21 mouse cellular contexts compared by ENCODE assay signal in genomic region chr3:125794606-125795005, GRCm38 (mm10).
DNase-seq lines count a peak whose midpoint lies in the region; ATAC-seq and TF ChIP-seq lines count a peak whose summit lies in the region.
"Had no signal": no experiment of that assay in that cellular context is flagged by ENCODE, and none has a peak within 500 bp of the region (broad histone marks: within the 10 kb centered on the region; RNA-seq: fewer than 3 reads in every experiment).

No protein-coding gene starts in this region.

- no peak overlapping the region for H3K4me3 ChIP-seq in heart, embryonic 10.5 days
- no peak overlapping the region for H3K4me3 ChIP-seq in liver, adult 2 months (ENCODE audit: insufficient read depth, low read depth, low read length)
- H3K4me3 ChIP-seq in liver, postnatal 0 days (ENCODE audit: low read depth, low read length) = no peak overlapping the region
- no peak overlapping the region for H3K4me3 ChIP-seq in thymus, adult 2 months (ENCODE audit: control insufficient read depth, insufficient read depth, low read length)
- H3K4me3 ChIP-seq: embryonic facial prominence, embryonic 13.5 days; forebrain, embryonic 12.5 days; heart, embryonic 13.5 days; hindbrain, embryonic 10.5 days; intestine, embryonic 15.5 days had no signal

- H3K79me2 ChIP-seq in liver, adult 2 months (ENCODE audit: control insufficient read depth, insufficient read depth, low read length) = no peaks in the 10 kb centered on the region

- H3K36me3 ChIP-seq in heart, embryonic 10.5 days = no peaks in the 10 kb centered on the region
- H3K36me3 ChIP-seq in liver, adult 2 months (ENCODE audit: control insufficient read depth, insufficient read depth, low read length) = no peaks in the 10 kb centered on the region
- H3K36me3 ChIP-seq in liver, postnatal 0 days (replicated peaks; ENCODE audit: insufficient read depth, low read length) = no peaks in the 10 kb centered on the region
- H3K36me3 ChIP-seq in thymus, adult 2 months (ENCODE audit: control insufficient read depth, insufficient read depth, low read length) = no peaks in the 10 kb centered on the region
- H3K36me3 ChIP-seq: embryonic facial prominence, embryonic 13.5 days; forebrain, embryonic 12.5 days; heart, embryonic 13.5 days; hindbrain, embryonic 10.5 days; intestine, embryonic 15.5 days had no signal

- H3K27me3 ChIP-seq in heart, embryonic 10.5 days (ENCODE audit: insufficient read depth, poor library complexity, severe bottlenecking) = no peaks in the 10 kb centered on the region
- no peaks in the 10 kb centered on the region for H3K27me3 ChIP-seq in liver, adult 2 months (ENCODE audit: control insufficient read depth, insufficient read depth, low read length)
- no peaks in the 10 kb centered on the region for H3K27me3 ChIP-seq in liver, postnatal 0 days (ENCODE audit: insufficient read depth, low read length)
- H3K27me3 ChIP-seq in thymus, adult 2 months (ENCODE audit: control insufficient read depth, insufficient read depth, low read length) = no peaks in the 10 kb centered on the region
- H3K27me3 ChIP-seq: CH12.LX; embryonic facial prominence, embryonic 13.5 days; forebrain, embryonic 12.5 days; heart, embryonic 13.5 days; intestine, embryonic 15.5 days had no signal

- no peaks in the 10 kb centered on the region for H3K9me3 ChIP-seq in heart, embryonic 10.5 days
- no peaks in the 10 kb centered on the region for H3K9me3 ChIP-seq in liver, postnatal 0 days (ENCODE audit: low read length)
- H3K9me3 ChIP-seq: embryonic facial prominence, embryonic 13.5 days; forebrain, embryonic 12.5 days; heart, embryonic 13.5 days; hindbrain, embryonic 10.5 days; intestine, embryonic 15.5 days had no signal

- no peak for TF ChIP-seq EP300 in liver, postnatal 0 days (IDR thresholded peaks at IDR 0.05; ENCODE audit: low read depth)

- ATAC-seq in liver, postnatal 0 days = no peak
- ATAC-seq: forebrain, embryonic 16.5 days; intestine, embryonic 15.5 days had no signal

- no peaks in the 10 kb centered on the region for H3K4me1 ChIP-seq in heart, embryonic 10.5 days
- H3K4me1 ChIP-seq in liver, adult 2 months (ENCODE audit: control insufficient read depth, insufficient read depth, low read length) = peaks cover 3% of the 10 kb centered on the region; the same call in 1 of the 2 replicates
- H3K4me1 ChIP-seq in liver, postnatal 0 days (ENCODE audit: insufficient read depth) = no peaks in the 10 kb centered on the region
- H3K4me1 ChIP-seq in thymus, adult 2 months (replicated peaks; ENCODE audit: control insufficient read depth, insufficient read depth, low read length) = no peaks in the 10 kb centered on the region
- H3K4me1 ChIP-seq: embryonic facial prominence, embryonic 13.5 days; forebrain, embryonic 12.5 days; heart, embryonic 13.5 days; hindbrain, embryonic 10.5 days; intestine, embryonic 15.5 days had no signal

- DNase-seq in adrenal gland, postnatal 14 days = peak; percentile 37
- no peak for DNase-seq in adrenal gland, adult 8-10 months
- DNase-seq in heart, adult 8-10 months (ENCODE audit: low spot score) = peak; percentile 17
- no peak for DNase-seq in heart, embryonic 10.5 days (ENCODE audit: low spot score)
- peak; percentile 91 for DNase-seq in liver, adult 2 months (ENCODE audit: extremely low read depth, low read depth, low spot score)
- DNase-seq in liver, postnatal 0 days = no peak
- peak; percentile 1 to 7 for DNase-seq in adrenal gland, postnatal 36 days
- DNase-seq in thymus, adult 2 months = no peak
- DNase-seq: cerebellum, adult 11 months; cerebellum, adult 8-10 months; cerebellum, postnatal 36 days; gastrocnemius, postnatal 10 days; kidney, adult 18-20 months had no signal

- no peak overlapping the region for H3K4me2 ChIP-seq in liver, postnatal 0 days (ENCODE audit: low read depth, low read length)
- H3K4me2 ChIP-seq: embryonic facial prominence, embryonic 13.5 days; forebrain, embryonic 12.5 days; heart, embryonic 13.5 days; hindbrain, embryonic 14.5 days; intestine, embryonic 15.5 days had no signal

- WGBS in heart, embryonic 10.5 days = 60% methylated on average over 1 of the region's 1 CpGs
- WGBS in liver, adult 2 months = 14% methylated on average over 1 of the region's 1 CpGs
- WGBS in liver, postnatal 0 days (ENCODE audit: insufficient replicate concordance) = 44% methylated on average over 1 of the region's 1 CpGs
- 62% methylated on average over 1 of the region's 1 CpGs for WGBS in thymus, adult 2 months

- no peak for TF ChIP-seq POLR2A in liver, adult 2 months (IDR thresholded peaks at IDR 0.05; ENCODE audit: extremely low read depth, insufficient read depth, low read length)
- no peak for TF ChIP-seq POLR2A in thymus, adult 2 months (IDR thresholded peaks at IDR 0.05; ENCODE audit: control insufficient read depth, extremely low read depth, insufficient read depth, low read length, poor library complexity)

- no peak overlapping the region for H3K9ac ChIP-seq in liver, adult 2 months (ENCODE audit: low read depth, low read length)
- no peak overlapping the region for H3K9ac ChIP-seq in liver, postnatal 0 days (replicated peaks)
- H3K9ac ChIP-seq: embryonic facial prominence, embryonic 13.5 days; forebrain, embryonic 12.5 days; heart, embryonic 13.5 days; hindbrain, embryonic 14.5 days; intestine, embryonic 15.5 days had no signal

- H3K27ac ChIP-seq in heart, embryonic 10.5 days = no peak overlapping the region
- no peak overlapping the region for H3K27ac ChIP-seq in liver, adult 2 months (replicated peaks; ENCODE audit: insufficient read depth, low read depth, low read length)
- H3K27ac ChIP-seq in liver, postnatal 0 days (ENCODE audit: low read depth) = no peak overlapping the region
- H3K27ac ChIP-seq in thymus, adult 2 months (ENCODE audit: control insufficient read depth, insufficient read depth, low read length) = no peak overlapping the region
- H3K27ac ChIP-seq: embryonic facial prominence, embryonic 13.5 days; forebrain, embryonic 12.5 days; heart, embryonic 13.5 days; hindbrain, embryonic 10.5 days; hindbrain, embryonic 14.5 days; intestine, embryonic 15.5 days had no signal

- TF ChIP-seq CTCF in liver, adult 2 months (IDR thresholded peaks at IDR 0.05; ENCODE audit: low read depth, low read length) = no peak
- no peak for TF ChIP-seq CTCF in liver, postnatal 0 days (IDR thresholded peaks at IDR 0.05; ENCODE audit: low read depth)
- TF ChIP-seq CTCF in thymus, adult 2 months (IDR thresholded peaks at IDR 0.05; ENCODE audit: borderline replicate concordance, control insufficient read depth, extremely low read depth, insufficient read depth, low read length, poor library complexity) = no peak

Comparison
In these comparisons a context has a peak if more than half of its experiments do, and no peak if none do; other contexts are left out.
1. DNase-seq: peak in adrenal gland, postnatal 14 days (single experiment), heart, adult 8-10 months (single experiment), liver, adult 2 months (single experiment) and adrenal gland, postnatal 36 days (2 of 2); none in adrenal gland, adult 8-10 months (single experiment), heart, embryonic 10.5 days (single experiment), liver, postnatal 0 days (single experiment) and thymus, adult 2 months (single experiment).